Mouse (Mus musculus): ENCODE data around the gene Htr1a.

Htr1a gene

GRCm38 (mm10) chr13:105443339-105443738 lies at the start of gene Htr1a:
Htr1a (plus strand) TSS chr13:105443639.
- DNase-seq (ENCODE audit: low read depth, low spot score) = no peak

GRCm38 (mm10) chr13:105411535-105412326 lies 31.7 kb upstream of the Htr1a start:
- no peak for DNase-seq (ENCODE audit: low read depth, low spot score)

DNA sequence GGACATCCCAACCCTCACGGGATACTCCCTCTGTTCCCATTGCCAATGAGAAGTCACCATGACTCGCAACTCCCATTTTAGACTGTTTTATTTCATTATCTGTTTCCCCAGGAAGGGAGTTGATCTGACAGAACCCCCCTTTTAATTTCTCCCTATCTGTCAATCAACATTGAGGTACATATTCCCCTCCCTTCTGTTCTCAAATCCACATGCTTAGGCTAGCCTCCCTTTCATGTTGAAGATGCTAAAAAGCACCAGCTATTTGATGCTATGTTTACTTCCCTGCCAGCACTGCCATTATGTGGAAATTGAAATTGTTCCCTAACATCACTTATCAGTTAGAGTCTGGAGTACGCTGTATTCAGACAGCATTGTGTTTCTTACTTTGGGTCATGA lies 31.1 kb upstream of the Htr1a start:
- no peak for DNase-seq (ENCODE audit: low read depth, low spot score)

- DNase-seq (ENCODE audit: low read depth, low spot score) = no peak
Observed at GRCm38 (mm10) chr13:105433141-105433540, 10.3 kb upstream of the Htr1a start.

GRCm38 (mm10) chr13:105433630-105434029 lies 9.8 kb upstream of the Htr1a start:
- no peak for DNase-seq (ENCODE audit: low read depth, low spot score)

DNA sequence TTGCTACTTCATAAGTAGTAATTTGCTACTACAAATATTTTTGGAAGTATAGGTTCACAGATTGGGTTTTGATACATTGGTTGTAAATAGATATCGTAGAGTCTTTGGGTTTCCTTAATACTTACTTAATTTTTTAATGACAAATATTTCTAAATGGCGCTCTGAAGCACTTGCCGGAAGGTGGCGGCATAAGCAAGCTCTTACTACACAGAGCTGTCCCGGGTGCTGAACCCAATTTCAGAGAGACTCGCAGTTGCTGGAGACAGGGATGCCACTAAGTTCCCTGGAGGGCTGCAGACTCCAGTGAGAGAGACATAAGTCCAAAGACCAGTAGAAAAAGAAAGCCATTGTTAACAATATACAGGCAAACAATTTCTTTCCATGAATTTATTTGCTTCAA lies 863 bp upstream of the Htr1a start:
- DNase-seq (ENCODE audit: low read depth, low spot score) = peak; percentile 10

GRCm38 (mm10) chr13:105443871-105444237 lies 415 bp downstream of the Htr1a start:
- DNase-seq (ENCODE audit: low read depth, low spot score) = no peak

- DNase-seq (ENCODE audit: low read depth, low spot score) = no peak
Observed at GRCm38 (mm10) chr13:105444238-105444894, 927 bp downstream of the Htr1a start.

DNA sequence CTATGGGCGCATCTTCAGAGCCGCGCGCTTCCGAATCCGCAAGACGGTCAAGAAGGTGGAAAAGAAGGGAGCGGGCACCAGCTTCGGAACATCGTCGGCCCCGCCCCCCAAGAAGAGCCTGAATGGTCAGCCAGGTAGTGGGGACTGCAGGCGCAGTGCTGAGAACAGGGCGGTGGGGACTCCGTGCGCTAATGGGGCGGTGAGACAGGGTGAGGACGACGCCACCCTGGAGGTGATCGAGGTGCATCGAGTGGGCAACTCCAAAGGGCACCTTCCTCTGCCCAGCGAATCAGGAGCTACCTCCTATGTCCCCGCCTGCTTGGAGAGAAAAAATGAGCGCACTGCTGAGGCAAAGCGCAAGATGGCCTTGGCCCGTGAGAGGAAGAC lies 1.4 kb downstream of the Htr1a start:
- DNase-seq (ENCODE audit: low read depth, low spot score) = no peak

DNA sequence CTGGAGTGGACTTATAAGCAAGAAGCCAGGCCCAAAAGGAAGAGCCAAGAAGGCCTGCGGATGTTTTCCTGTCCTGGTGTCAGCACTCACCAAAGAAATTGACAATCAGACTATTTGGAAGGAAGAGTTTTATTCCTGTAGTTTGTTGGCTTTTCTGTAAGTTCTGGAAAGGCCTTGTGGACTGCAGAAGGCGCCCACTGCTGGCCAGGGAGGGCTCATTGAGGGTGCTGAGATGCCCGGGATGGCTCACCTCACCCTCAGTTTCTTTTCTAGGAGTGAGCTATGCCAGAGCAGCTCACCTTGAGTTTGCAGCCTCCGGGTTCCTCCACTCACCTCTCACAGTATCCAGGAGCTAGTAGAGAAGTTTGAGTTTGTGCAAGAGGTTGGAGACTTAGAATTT lies 2.8 kb downstream of the Htr1a start:
- DNase-seq (ENCODE audit: low read depth, low spot score) = no peak

GRCm38 (mm10) chr13:105447695-105448094 lies 4.3 kb downstream of the Htr1a start:
- DNase-seq (ENCODE audit: low read depth, low spot score) = no peak

DNA sequence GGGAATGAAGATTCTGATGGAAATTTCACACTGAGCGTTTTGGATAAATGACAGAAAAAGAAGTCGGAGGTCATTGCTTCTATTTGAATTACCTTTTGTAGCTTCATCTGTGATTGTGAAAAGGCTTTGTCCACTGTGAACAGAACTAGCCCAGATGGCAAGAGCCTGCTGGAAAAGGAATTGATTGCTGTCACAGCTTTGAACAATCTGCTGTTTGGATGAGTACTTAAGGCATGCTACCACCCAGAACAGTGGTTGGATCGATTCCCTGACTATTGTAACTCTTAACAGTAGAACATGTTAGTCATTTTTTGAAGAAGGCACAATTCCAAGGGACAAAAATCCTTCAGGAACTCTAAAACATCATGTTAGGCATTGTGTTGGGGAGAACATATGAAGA lies 8.1 kb downstream of the Htr1a start:
- no peak for DNase-seq (ENCODE audit: low read depth, low spot score)

Measured in CD4-positive helper T cell, adult 2 months (primary cell).